Mouse (Mus musculus) adrenal gland, postnatal 14 days (tissue): ENCODE measurements around the gene Gm10203. TPM values are rescaled to one million over a fixed set of nuclear protein-coding genes. Genes with fewer than 3 reads are reported as not detected.

Source experiments
- total RNA-seq: library from RNA; stranded (reverse); gene quantifications from 2 replicates; pipeline ENCODE4 v1.2.3, GENCODE M21; 2021

Gene Gm10203
- total RNA-seq, 1 experiment from 2014 or later = not detected

Other genes starting within 250 kb of the Gm10203 start
- 9.6 and 13.6 TPM in 2 replicates for gene Caprin2, start 233.9 kb upstream of the Gm10203 start, total RNA-seq
- 25.6 and 34.7 TPM in 2 replicates for gene Sinhcaf, start 183.7 kb upstream of the Gm10203 start, total RNA-seq
- gene Dennd5b, start 28.5 kb upstream of the Gm10203 start, total RNA-seq = 16.3 and 20.1 TPM in 2 replicates
- 32.2 and 55.5 TPM in 2 replicates for gene Etfbkmt, start 9.7 kb downstream of the Gm10203 start, total RNA-seq
- 20.3 and 35.6 TPM in 2 replicates for gene Amn1, start 58.5 kb downstream of the Gm10203 start, total RNA-seq
- gene Resf1, start 179.2 kb downstream of the Gm10203 start, total RNA-seq = 38.6 and 40.4 TPM in 2 replicates